Mouse (Mus musculus) stomach, embryonic 16.5 days (tissue): ENCODE data around the gene Ugdh. TPM values are rescaled to one million over a fixed set of nuclear protein-coding genes. Genes with fewer than 3 reads are reported as not detected.
A peak's percentile ranks its signal among the peaks of the same experiment; 100 is the strongest.
"Not testable (repeated sequence)": the region's sequence is repeated elsewhere in the genome, so short reads cannot be mapped to it uniquely, and the experiment has no call there.

ENCODE experiments used
- ATAC-seq: fragments of 200-750 bp; cut with Nextera tagmentation; 2 replicates; pipeline ENCODE4 v1.8.0; 2017; ENCODE audit warnings: moderate number of reproducible peaks, moderate TSS enrichment; ENCODE audit not compliant: insufficient read depth, low FRiP score
- H3K27ac ChIP-seq: fragments of 300-500 bp; sonication (generic); 2 replicates; pipeline ENCODE4 v1.5.1; 2014; ENCODE audit warnings: low read length
- H3K27me3 ChIP-seq: fragments of 300-500 bp; sonication (generic); 2 replicates; pipeline ENCODE4 v1.6.1; 2014; ENCODE audit warnings: low read length, control low read depth, mixed read lengths; ENCODE audit not compliant: control insufficient read depth, insufficient read depth
- H3K36me3 ChIP-seq: fragments of 300-500 bp; sonication (generic); 2 replicates; pipeline ENCODE4 v1.6.1; 2014; ENCODE audit warnings: low read length; ENCODE audit not compliant: control insufficient read depth, insufficient read depth
- H3K4me1 ChIP-seq: fragments of 300-500 bp; sonication (generic); 2 replicates; pipeline ENCODE4 v1.6.1; 2014; ENCODE audit warnings: low read length, control low read depth, mixed read lengths; ENCODE audit not compliant: control insufficient read depth, insufficient read depth
- H3K4me2 ChIP-seq: fragments of 300-500 bp; sonication (generic); 2 replicates; pipeline ENCODE4 v1.6.1; 2014; ENCODE audit warnings: low read depth, low read length, mixed read lengths
- H3K4me3 ChIP-seq: fragments of 300-500 bp; sonication (generic); replicated peaks from 2 replicates; pipeline ENCODE4 v1.5.1; 2014; ENCODE audit warnings: mild to moderate bottlenecking, low read length
- H3K9ac ChIP-seq: fragments of 300-500 bp; sonication (generic); 2 replicates; pipeline ENCODE4 v1.6.1; 2014; ENCODE audit warnings: low read length
- H3K9me3 ChIP-seq: fragments of 300-500 bp; sonication (generic); replicated peaks from 2 replicates; pipeline ENCODE4 v1.6.1; 2016; ENCODE audit warnings: low read length, control low read depth; ENCODE audit not compliant: control insufficient read depth
- whole genome bisulfite sequencing: fragments of 180-500 bp; shearing (Covaris S2); extraction: QIAGEN DNeasy Blood & Tissue Kit; methylation state at CpG from one replicate; pipeline ENCODE4 v1.1.7; 2014; 5-methylcytosine and 5-hydroxymethylcytosine counted together
- polyA plus RNA-seq: library from polyadenylated mRNA; unstranded; fragments of >200 nt; fragmentation: Nextera tagmentation; extraction: Ambion mirVana; gene quantifications from 2 replicates; pipeline ENCODE4 v1.2.1, GENCODE M21; 2015

Gene Ugdh
- polyA plus RNA-seq = 184 and 191 TPM in 2 replicates

GRCm38 (mm10) chr5:65435806-65436561 is at the start of gene Ugdh:
TSS of gene Ugdh (minus strand) at chr5:65435949.
- H3K9ac ChIP-seq = peak within 1 kb of the TSS; percentile 82
- H3K4me3 ChIP-seq = peak within 1 kb of the TSS; percentile 81
- H3K4me1 ChIP-seq = peaks cover 10% of the 10 kb centered on the region
- ATAC-seq = peak; percentile 98
- H3K4me2 ChIP-seq = peak within 1 kb of the TSS; percentile 81
- under 1% methylated on average over 51 of the region's 51 CpGs for WGBS
- no peaks in the 10 kb centered on the region for H3K36me3 ChIP-seq
- no peaks in the 10 kb centered on the region for H3K9me3 ChIP-seq
- no peaks in the 10 kb centered on the region for H3K27me3 ChIP-seq
- H3K27ac ChIP-seq = peak within 1 kb of the TSS; percentile 96

GRCm38 (mm10) chr5:65482996-65483395 is 47.2 kb upstream of the Ugdh start:
- Histone ChIP-seq H3K9me3 (no peaks in the 10 kb centered on the region), H3K4me1 (0 out of 2 replicates have a peak, but pooled peaks cover 4% of the 10 kb centered on the region), H3K9ac (no peak overlapping the region), H3K4me2 (no peak overlapping the region), H3K4me3 (no peak overlapping the region), H3K36me3 (no peaks in the 10 kb centered on the region), H3K27me3 (no peaks in the 10 kb centered on the region), H3K27ac (no peak overlapping the region)
- no peak for ATAC-seq
- 86% methylated on average over 4 of the region's 4 CpGs for WGBS

- Histone ChIP-seq H3K4me1 (0 out of 2 replicates have a peak, but pooled peaks cover 4% of the 10 kb centered on the region), H3K36me3 (no peaks in the 10 kb centered on the region), H3K9ac (no peak overlapping the region), H3K27ac (peak overlapping the region; percentile 79), H3K9me3 (no peaks in the 10 kb centered on the region), H3K27me3 (no peaks in the 10 kb centered on the region), H3K4me2 (no peak overlapping the region), H3K4me3 (no peak overlapping the region)
- no peak for ATAC-seq
- WGBS = 60% methylated on average over 4 of the region's 4 CpGs
Measured at GRCm38 (mm10) chr5:65480511-65480910, 44.8 kb upstream of the Ugdh start.

- H3K4me3 ChIP-seq = no peak overlapping the region
- H3K4me2 ChIP-seq = peak overlapping the region; percentile 15; the same call in 1 of the 2 replicates
- ATAC-seq = peak; percentile 85; the same call in 1 of the 2 replicates
- H3K27ac ChIP-seq = peak overlapping the region; percentile 79
- 0 out of 2 replicates have a peak, but pooled peaks cover 4% of the 10 kb centered on the region for H3K4me1 ChIP-seq
- 60% methylated on average over 9 of the region's 9 CpGs for WGBS
- H3K9ac ChIP-seq = no peak overlapping the region; the same call in 1 of the 2 replicates
- no peaks in the 10 kb centered on the region for H3K36me3 ChIP-seq
- H3K27me3 ChIP-seq = no peaks in the 10 kb centered on the region
- no peaks in the 10 kb centered on the region for H3K9me3 ChIP-seq
Measured at GRCm38 (mm10) chr5:65479681-65480445, 44.1 kb upstream of the Ugdh start.

- 69% methylated on average over 4 of the region's 4 CpGs for WGBS
Measured at GRCm38 (mm10) chr5:65478224-65478623, 42.5 kb upstream of the Ugdh start.

GRCm38 (mm10) chr5:65476739-65477138 is 41.0 kb upstream of the Ugdh start:
- H3K9ac ChIP-seq, ATAC-seq, H3K4me2 ChIP-seq, H3K4me1 ChIP-seq, H3K27ac ChIP-seq, H3K36me3 ChIP-seq, H3K4me3 ChIP-seq, H3K9me3 ChIP-seq, H3K27me3 ChIP-seq: not testable (repeated sequence)
- 90% methylated on average over 4 of the region's 4 CpGs for WGBS

More at GRCm38 (mm10) chr5:65478224-65478623, 42.5 kb upstream of the Ugdh start:
- Histone ChIP-seq H3K36me3 (no peaks in the 10 kb centered on the region), H3K27me3 (no peaks in the 10 kb centered on the region), H3K9ac (no peak overlapping the region), H3K4me3 (no peak overlapping the region), H3K9me3 (no peaks in the 10 kb centered on the region), H3K27ac (no peak overlapping the region; the same call in none of the 2 replicates), H3K4me1 (0 out of 2 replicates have a peak, but pooled peaks cover 4% of the 10 kb centered on the region), H3K4me2 (no peak overlapping the region)
- ATAC-seq = no peak

GRCm38 (mm10) chr5:65475806-65476205 is 40.1 kb upstream of the Ugdh start:
- Histone ChIP-seq H3K27ac (no peak overlapping the region), H3K4me3 (no peak overlapping the region), H3K9me3 (no peaks in the 10 kb centered on the region), H3K27me3 (no peaks in the 10 kb centered on the region), H3K4me1 (0 out of 2 replicates have a peak, but pooled peaks cover 4% of the 10 kb centered on the region), H3K36me3 (no peaks in the 10 kb centered on the region), H3K4me2 (no peak overlapping the region), H3K9ac (no peak overlapping the region)
- no peak for ATAC-seq
- WGBS = 68% methylated on average over 2 of the region's 2 CpGs

GRCm38 (mm10) chr5:65469766-65470165 is 34.0 kb upstream of the Ugdh start:
- no peak for ATAC-seq
- peaks cover 14% of the 10 kb centered on the region for H3K36me3 ChIP-seq
- H3K4me1 ChIP-seq = no peaks in the 10 kb centered on the region
- 89% methylated on average over 6 of the region's 6 CpGs for WGBS
- no peak overlapping the region for H3K27ac ChIP-seq
- H3K9me3 ChIP-seq = peaks cover 4% of the 10 kb centered on the region; the same call in 1 of the 2 replicates
- H3K4me2 ChIP-seq = no peak overlapping the region
- no peaks in the 10 kb centered on the region for H3K27me3 ChIP-seq
- no peak overlapping the region for H3K9ac ChIP-seq
- no peak overlapping the region for H3K4me3 ChIP-seq

- peaks cover 14% of the 10 kb centered on the region for H3K36me3 ChIP-seq
- ATAC-seq = no peak
- WGBS = 63% methylated on average over 3 of the region's 3 CpGs
- H3K4me2 ChIP-seq = no peak overlapping the region
- no peak overlapping the region for H3K27ac ChIP-seq
- H3K4me1 ChIP-seq = no peaks in the 10 kb centered on the region
- no peak overlapping the region for H3K4me3 ChIP-seq
- H3K9me3 ChIP-seq = peaks cover 4% of the 10 kb centered on the region; the same call in 1 of the 2 replicates
- no peaks in the 10 kb centered on the region for H3K27me3 ChIP-seq
- no peak overlapping the region for H3K9ac ChIP-seq
Measured at GRCm38 (mm10) chr5:65466911-65467310, 31.2 kb upstream of the Ugdh start.
